Mouse (Mus musculus) hindbrain, postnatal 0 days (tissue): Measurements from ENCODE around the gene Adamts12. TPM values are rescaled to one million over a fixed set of nuclear protein-coding genes. Genes with fewer than 3 reads are reported as not detected.

Source experiments
- ATAC-seq: fragments of 200-750 bp; cut with Nextera tagmentation; 2 replicates; pipeline ENCODE4 v1.8.0; 2017; ENCODE audit warnings: mild to moderate bottlenecking, moderate TSS enrichment, moderate library complexity
- DNase-seq: peaks from one replicate; pipeline ENCODE4 v3.0.0-alpha.2; 2015; ENCODE audit warnings: low spot score
- H3K27ac ChIP-seq: fragments of 300-500 bp; sonication (generic); 2 replicates; pipeline ENCODE4 v1.5.1; 2014; ENCODE audit warnings: mild to moderate bottlenecking
- H3K27me3 ChIP-seq: fragments of 300-500 bp; sonication (generic); 2 replicates; pipeline ENCODE4 v1.6.1; 2014; ENCODE audit warnings: low read length, mixed read lengths; ENCODE audit not compliant: insufficient read depth
- H3K36me3 ChIP-seq: fragments of 300-500 bp; sonication (generic); 2 replicates; pipeline ENCODE4 v1.6.1; 2014; ENCODE audit warnings: low read length, mixed read lengths; ENCODE audit not compliant: insufficient read depth
- H3K4me1 ChIP-seq: fragments of 300-500 bp; sonication (generic); 2 replicates; pipeline ENCODE4 v1.6.1; 2014; ENCODE audit warnings: antibody characterized with exemption, low read length, mixed read lengths; ENCODE audit not compliant: insufficient read depth
- H3K4me2 ChIP-seq: fragments of 300-500 bp; sonication (generic); 2 replicates; pipeline ENCODE4 v1.6.1; 2014; ENCODE audit warnings: low read depth, mild to moderate bottlenecking, low read length, moderate library complexity, mixed read lengths
- H3K4me3 ChIP-seq: fragments of 300-500 bp; sonication (generic); 2 replicates; pipeline ENCODE4 v1.5.1; 2014; ENCODE audit warnings: low read length
- H3K9ac ChIP-seq: fragments of 300-500 bp; sonication (generic); replicated peaks from 2 replicates; pipeline ENCODE4 v1.6.1; 2014; ENCODE audit warnings: mild to moderate bottlenecking, low read length, moderate library complexity, mixed read lengths
- H3K9me3 ChIP-seq: fragments of 300-500 bp; sonication (generic); 2 replicates; pipeline ENCODE4 v1.6.1; 2016; ENCODE audit warnings: low read length, mixed read lengths
- CTCF ChIP-seq: IDR thresholded peaks from 2 replicates; pipeline ENCODE4 v1.5.1; 2016; ENCODE audit warnings: antibody characterized with exemption, control low read depth, low read depth
- WGBS: fragments of 180-500 bp; shearing (Covaris S2); extraction: QIAGEN DNeasy Blood & Tissue Kit; methylation state at CpG from one replicate; pipeline ENCODE4 v1.1.7; 2014; 5-methylcytosine and 5-hydroxymethylcytosine counted together
- polyA plus RNA-seq: library from polyadenylated mRNA; unstranded; fragments of >200 nt; fragmentation: Nextera tagmentation; extraction: Ambion mirVana; gene quantifications from 2 replicates; pipeline ENCODE4 v1.2.1, GENCODE M21; 2015
- total RNA-seq: library from RNA; depleted of rRNA; stranded (reverse); fragments of >200 nt; gene quantifications from 2 replicates; pipeline ENCODE4 v1.2.3, GENCODE M21; 2014

The Adamts12 gene
- total and polyA plus RNA-seq, 2 experiments from 2014 or later = 1.3 to 7.9 TPM

DNA sequence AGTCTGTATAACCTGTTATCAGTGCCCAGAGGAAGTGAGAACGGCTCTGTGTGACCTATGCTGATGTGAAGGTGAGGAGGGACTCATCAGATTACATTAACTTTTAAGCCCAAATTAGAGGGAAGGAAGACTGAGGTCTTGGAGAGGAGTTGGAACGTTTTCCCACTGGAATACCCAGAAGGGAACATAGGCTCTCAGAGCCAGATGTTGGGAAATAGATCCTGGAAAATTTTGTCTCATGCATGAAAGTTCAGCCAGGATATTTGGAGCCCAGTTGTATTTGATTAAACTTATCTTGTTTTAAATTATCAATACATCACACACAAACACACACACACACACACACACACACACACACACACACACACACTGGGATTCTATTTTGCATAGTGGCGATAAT, 140.3 kb downstream of the Adamts12 start:
- Histone ChIP-seq H3K4me3 (no peak overlapping the region), H3K4me2 (no peak overlapping the region), H3K4me1 (no peaks in the 10 kb centered on the region), H3K9me3 (no peaks in the 10 kb centered on the region), H3K27ac (no peak overlapping the region), H3K27me3 (no peaks in the 10 kb centered on the region), H3K9ac (no peak overlapping the region), H3K36me3 (no peaks in the 10 kb centered on the region)
- ATAC-seq = no peak
- no peak for TF ChIP-seq CTCF
- DNase-seq = no peak
- WGBS = 84% methylated on average over 3 of the region's 3 CpGs

DNA sequence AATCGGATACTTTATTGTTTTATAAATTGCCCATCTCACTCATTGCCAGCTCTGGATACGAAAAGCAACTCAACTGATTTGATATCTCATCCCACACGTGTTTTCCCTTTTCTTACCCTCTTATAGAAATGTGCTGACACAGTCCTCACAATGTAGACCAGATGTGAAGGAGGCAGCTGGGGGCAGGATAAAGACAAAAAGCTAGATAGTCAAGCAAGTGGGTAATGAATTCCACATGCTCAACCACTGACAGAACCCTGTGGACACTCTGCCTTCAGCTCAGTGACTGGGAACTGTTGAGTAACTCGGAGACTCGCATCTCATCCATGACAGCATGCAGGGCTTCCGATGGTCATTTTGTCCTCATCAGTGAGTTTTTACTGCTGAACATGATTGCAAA, 146.4 kb downstream of the Adamts12 start:
- ATAC-seq = no peak
- DNase-seq = no peak
- Histone ChIP-seq H3K4me3 (no peak overlapping the region), H3K27ac (no peak overlapping the region), H3K9me3 (no peaks in the 10 kb centered on the region), H3K27me3 (no peaks in the 10 kb centered on the region), H3K4me2 (no peak overlapping the region), H3K4me1 (no peaks in the 10 kb centered on the region), H3K36me3 (no peaks in the 10 kb centered on the region), H3K9ac (no peak overlapping the region)
- WGBS = 85% methylated on average over 6 of the region's 6 CpGs
- no peak for TF ChIP-seq CTCF

DNA sequence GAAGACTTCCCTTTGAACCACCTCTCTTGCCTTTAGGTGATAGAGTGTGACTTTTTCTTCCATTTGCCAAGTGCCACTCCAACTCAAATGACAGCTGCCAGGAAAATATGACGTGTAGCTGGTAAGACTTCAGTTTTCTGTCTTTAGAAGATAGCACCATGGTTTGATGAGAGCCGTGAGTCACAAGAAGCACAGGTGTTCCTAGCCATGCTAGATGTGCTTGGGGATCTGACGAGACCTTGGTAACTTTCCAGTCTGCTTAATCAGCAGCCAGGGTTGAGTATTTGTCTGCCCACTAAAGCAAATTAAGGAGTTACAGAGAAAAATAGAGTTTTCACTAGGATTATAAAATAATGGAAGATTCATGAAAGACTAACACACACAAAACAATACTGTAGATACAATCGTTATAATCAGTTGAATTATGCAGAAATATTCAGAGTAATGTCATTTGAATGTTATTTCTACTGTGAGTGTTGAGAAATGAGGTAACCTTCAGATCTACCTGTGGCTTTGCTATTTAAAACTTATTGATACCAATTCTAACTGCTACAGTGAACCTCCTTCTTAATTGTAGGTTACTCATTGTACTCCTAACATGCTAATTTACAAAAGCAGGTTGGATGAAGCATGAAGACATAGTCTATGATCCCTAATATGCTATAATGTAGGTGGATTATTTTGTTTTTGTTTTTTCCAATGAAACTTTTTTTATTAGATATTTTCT, 169.5 kb downstream of the Adamts12 start:
- Histone ChIP-seq H3K27me3 (no peaks in the 10 kb centered on the region), H3K36me3 (no peaks in the 10 kb centered on the region), H3K4me1 (no peaks in the 10 kb centered on the region), H3K9ac (no peak overlapping the region), H3K27ac (no peak overlapping the region), H3K4me2 (no peak overlapping the region), H3K9me3 (no peaks in the 10 kb centered on the region), H3K4me3 (no peak overlapping the region)
- TF ChIP-seq CTCF = no peak
- no peak for DNase-seq
- 87% methylated on average over 4 of the region's 4 CpGs for WGBS
- no peak for ATAC-seq

DNA sequence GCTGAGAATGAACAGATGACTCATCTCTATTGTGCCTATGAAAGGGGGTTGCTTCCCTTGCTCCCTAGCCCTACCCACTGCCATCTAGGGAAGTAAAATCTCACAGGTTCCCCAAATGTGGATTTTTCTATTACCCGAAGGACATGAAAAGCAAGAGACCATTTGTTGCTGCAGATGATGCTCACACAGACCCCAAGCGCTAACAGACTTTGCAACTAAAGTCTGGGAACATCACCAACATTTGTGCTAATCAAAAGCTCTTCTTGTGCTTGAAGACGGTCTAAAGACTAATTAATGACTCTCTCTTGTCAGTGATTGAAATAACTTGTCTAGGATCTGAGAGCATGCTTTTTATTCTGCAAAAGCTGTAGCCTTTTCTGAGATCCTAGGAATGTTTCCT, 175.8 kb downstream of the Adamts12 start:
- Histone ChIP-seq H3K4me2 (no peak overlapping the region), H3K9ac (no peak overlapping the region), H3K27me3 (no peaks in the 10 kb centered on the region), H3K4me3 (no peak overlapping the region), H3K36me3 (no peaks in the 10 kb centered on the region), H3K27ac (no peak overlapping the region), H3K9me3 (no peaks in the 10 kb centered on the region), H3K4me1 (no peaks in the 10 kb centered on the region)
- no peak for TF ChIP-seq CTCF
- WGBS = 75% methylated on average over 3 of the region's 3 CpGs
- ATAC-seq (no peak), DNase-seq (no peak)

DNA sequence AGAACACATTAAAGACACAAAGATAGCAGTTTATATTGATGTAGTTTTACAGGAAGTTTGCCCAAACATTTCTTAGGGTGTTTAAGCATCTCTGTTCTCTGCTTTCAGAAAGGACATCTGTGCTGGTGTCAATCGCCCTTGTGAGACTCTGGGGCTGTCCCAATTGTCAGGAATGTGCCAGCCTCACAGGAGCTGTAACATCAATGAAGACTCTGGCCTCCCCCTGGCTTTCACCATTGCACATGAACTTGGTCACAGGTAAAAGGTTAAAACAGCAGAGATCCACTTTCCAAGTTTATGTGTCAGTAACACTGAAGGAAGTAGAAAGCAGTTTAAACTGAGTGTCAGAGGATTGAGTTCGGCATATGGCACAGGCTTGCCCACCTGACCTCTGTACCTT, 176.7 kb downstream of the Adamts12 start:
- Histone ChIP-seq H3K4me2 (no peak overlapping the region), H3K4me1 (no peaks in the 10 kb centered on the region), H3K4me3 (no peak overlapping the region), H3K9me3 (no peaks in the 10 kb centered on the region), H3K27ac (no peak overlapping the region), H3K36me3 (no peaks in the 10 kb centered on the region), H3K9ac (no peak overlapping the region), H3K27me3 (no peaks in the 10 kb centered on the region)
- no peak for TF ChIP-seq CTCF
- ATAC-seq (no peak), DNase-seq (no peak)
- WGBS = 82% methylated on average over 2 of the region's 2 CpGs

DNA sequence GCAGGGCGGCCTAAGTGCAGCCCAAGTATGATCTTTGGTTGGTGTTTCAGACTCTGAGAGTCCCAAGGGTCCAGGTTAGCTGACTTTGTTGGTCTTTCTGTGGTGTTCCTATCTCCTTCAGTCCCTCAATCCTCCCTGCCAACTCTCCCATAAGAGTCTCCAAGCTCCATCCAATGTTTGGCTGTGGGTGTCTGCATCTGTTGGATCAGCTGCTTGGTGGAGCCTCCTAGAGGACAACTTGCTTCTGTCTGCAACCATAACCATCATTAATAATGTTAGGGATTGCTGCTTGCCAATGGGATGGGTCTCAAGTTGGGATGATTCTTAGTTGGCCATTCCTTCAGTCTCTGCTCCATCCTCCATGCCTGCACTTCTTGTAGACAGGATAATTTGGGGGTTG, 181.8 kb downstream of the Adamts12 start:
- TF ChIP-seq CTCF = no peak
- H3K36me3 ChIP-seq = no peaks in the 10 kb centered on the region
- WGBS = 83% methylated on average over 1 of the region's 1 CpGs
- no peaks in the 10 kb centered on the region for H3K9me3 ChIP-seq
- H3K27ac ChIP-seq = no peak overlapping the region
- ATAC-seq = no peak
- DNase-seq = no peak
- no peaks in the 10 kb centered on the region for H3K27me3 ChIP-seq
- no peaks in the 10 kb centered on the region for H3K4me1 ChIP-seq
- no peak overlapping the region for H3K4me2 ChIP-seq
- no peak overlapping the region for H3K4me3 ChIP-seq
- H3K9ac ChIP-seq = no peak overlapping the region

DNA sequence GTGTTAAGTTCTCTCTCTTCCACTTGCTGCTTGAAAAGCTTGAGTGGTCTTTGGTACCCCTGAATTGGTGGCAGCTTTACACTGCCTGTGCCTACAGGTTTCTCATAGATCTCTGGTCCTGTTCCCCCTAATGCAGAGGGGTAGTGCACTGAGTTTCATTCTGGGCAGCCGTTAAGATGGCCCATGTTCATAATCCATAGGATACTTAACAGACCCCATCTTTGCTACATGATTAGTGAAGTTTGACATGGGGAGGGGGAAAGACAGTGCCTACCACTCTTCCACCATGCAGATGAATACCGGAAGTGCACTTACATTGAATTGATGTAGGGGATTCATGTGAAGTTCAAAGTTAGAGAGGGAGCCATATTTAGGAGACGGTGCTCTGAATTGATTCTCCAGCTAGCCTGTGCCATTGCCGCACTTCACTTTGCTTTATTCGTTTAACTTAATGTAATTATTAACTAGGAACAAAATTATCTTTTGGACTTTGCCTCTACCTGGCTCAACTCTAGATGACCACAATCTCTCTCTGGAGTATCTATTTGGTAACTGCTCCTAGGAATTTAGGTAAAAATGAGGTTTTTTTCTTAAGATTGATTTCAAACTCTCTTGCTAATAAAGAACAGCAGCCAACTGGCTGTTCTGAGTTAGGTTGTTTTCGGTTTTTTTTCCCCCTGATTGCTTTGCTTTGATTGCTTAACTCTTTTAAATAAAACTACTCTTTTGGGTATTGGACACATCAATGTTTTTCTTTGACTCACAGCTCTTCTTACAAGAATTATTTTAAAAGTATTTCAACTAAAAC, 214.9 kb downstream of the Adamts12 start:
- Histone ChIP-seq H3K9me3 (no peaks in the 10 kb centered on the region), H3K4me2 (no peak overlapping the region), H3K9ac (no peak overlapping the region), H3K4me1 (no peaks in the 10 kb centered on the region), H3K27ac (no peak overlapping the region), H3K36me3 (no peaks in the 10 kb centered on the region), H3K4me3 (no peak overlapping the region), H3K27me3 (no peaks in the 10 kb centered on the region)
- 91% methylated on average over 6 of the region's 6 CpGs for WGBS
- ATAC-seq (no peak), DNase-seq (no peak)
- TF ChIP-seq CTCF = no peak
